11 mouse cellular contexts compared by ENCODE assay signal in genomic region chr7:24504004-24504403, GRCm38 (mm10). TPM values are rescaled to one million over a fixed set of nuclear protein-coding genes. Genes with fewer than 3 reads are reported as not detected.
A peak's percentile ranks its signal among the peaks of the same experiment; 100 is the strongest.
DNase-seq lines count a peak whose midpoint lies in the region; ATAC-seq and TF ChIP-seq lines count a peak whose summit lies in the region.
"Had no signal": no experiment of that assay in that cellular context is flagged by ENCODE, and none has a peak within 500 bp of the region (broad histone marks: within the 10 kb centered on the region; RNA-seq: fewer than 3 reads in every experiment).

No protein-coding gene starts in this region.

- no peak for TF ChIP-seq EP300 in liver, embryonic 14.5 days (IDR thresholded peaks at IDR 0.05; ENCODE audit: low read depth)

- no peak for TF ChIP-seq CTCF in liver, embryonic 14.5 days (IDR thresholded peaks at IDR 0.05; ENCODE audit: low read depth)

- no peaks in the 10 kb centered on the region for H3K36me3 ChIP-seq in intestine, embryonic 14.5 days (ENCODE audit: control insufficient read depth, insufficient read depth, low read length)
- H3K36me3 ChIP-seq in intestine, embryonic 15.5 days = no peaks in the 10 kb centered on the region
- H3K36me3 ChIP-seq in embryonic facial prominence, embryonic 12.5 days = peaks cover 8% of the 10 kb centered on the region; the same call in 1 of the 2 replicates
- no peaks in the 10 kb centered on the region for H3K36me3 ChIP-seq in liver, embryonic 14.5 days (replicated peaks; ENCODE audit: control insufficient read depth, insufficient read depth, low read depth)

- peaks cover 26% of the 10 kb centered on the region for H3K27me3 ChIP-seq in intestine, embryonic 14.5 days (replicated peaks; ENCODE audit: control insufficient read depth, insufficient read depth, low read length)
- peaks cover 26% of the 10 kb centered on the region for H3K27me3 ChIP-seq in intestine, embryonic 15.5 days (replicated peaks)
- H3K27me3 ChIP-seq in embryonic facial prominence, embryonic 12.5 days = peaks cover 30% of the 10 kb centered on the region
- H3K27me3 ChIP-seq in liver, embryonic 14.5 days (ENCODE audit: control insufficient read depth, insufficient read depth, low read length) = peaks cover 36% of the 10 kb centered on the region

- peak; percentile 33 for DNase-seq in embryo, embryonic 11 days
- DNase-seq in embryo, embryonic 9.5 days (ENCODE audit: extremely low spot score) = no peak
- DNase-seq in intestine, embryonic 14.5 days (ENCODE audit: low spot score) = no peak
- no peak for DNase-seq in liver, embryonic 14.5 days (ENCODE audit: low read depth in 3 of 3, low spot score in 3 of 3)
- no peak for DNase-seq in testis, postnatal 14 days (ENCODE audit: low spot score)
- DNase-seq in adrenal gland, postnatal 25 days = no peak
- DNase-seq: gastrocnemius, postnatal 10 days had no signal

- H3K4me1 ChIP-seq in intestine, embryonic 14.5 days (replicated peaks; ENCODE audit: control insufficient read depth, insufficient read depth, low read length) = peaks cover 24% of the 10 kb centered on the region
- peaks cover 25% of the 10 kb centered on the region for H3K4me1 ChIP-seq in intestine, embryonic 15.5 days (replicated peaks)
- H3K4me1 ChIP-seq in embryonic facial prominence, embryonic 12.5 days = peaks cover 37% of the 10 kb centered on the region
- peaks cover 0 to 10% of the 10 kb centered on the region in 2 experiments; a peak in 3 of 4 replicates for H3K4me1 ChIP-seq in liver, embryonic 14.5 days (replicated peaks; ENCODE audit: control insufficient read depth in 2 of 2, insufficient read depth in 2 of 2, low read length in 1 of 2)

- no peak overlapping the region for H3K9ac ChIP-seq in intestine, embryonic 14.5 days (ENCODE audit: low read length)
- no peak overlapping the region for H3K9ac ChIP-seq in intestine, embryonic 15.5 days
- no peak overlapping the region for H3K9ac ChIP-seq in embryonic facial prominence, embryonic 12.5 days
- no peak overlapping the region for H3K9ac ChIP-seq in liver, embryonic 14.5 days (replicated peaks)

- no peak overlapping the region for H3K27ac ChIP-seq in intestine, embryonic 14.5 days (ENCODE audit: low read depth)
- no peak overlapping the region for H3K27ac ChIP-seq in intestine, embryonic 15.5 days
- H3K27ac ChIP-seq in embryonic facial prominence, embryonic 12.5 days = no peak overlapping the region
- no peak overlapping the region for H3K27ac ChIP-seq in liver, embryonic 14.5 days

- no peak overlapping the region for H3K4me3 ChIP-seq in intestine, embryonic 14.5 days (ENCODE audit: low read depth, low read length)
- H3K4me3 ChIP-seq in intestine, embryonic 15.5 days (replicated peaks) = no peak overlapping the region
- no peak overlapping the region for H3K4me3 ChIP-seq in embryonic facial prominence, embryonic 12.5 days
- H3K4me3 ChIP-seq in liver, embryonic 14.5 days (ENCODE audit: insufficient read depth in 1 of 2, low read depth in 2 of 2, low read length in 2 of 2) = no peak overlapping the region

- peaks cover 3% of the 10 kb centered on the region; the same call in 1 of the 2 replicates for H3K9me3 ChIP-seq in intestine, embryonic 14.5 days (ENCODE audit: control insufficient read depth, low read length)
- H3K9me3 ChIP-seq in intestine, embryonic 15.5 days = no peaks in the 10 kb centered on the region
- 0 out of 2 replicates have a peak, but pooled peaks cover 3% of the 10 kb centered on the region for H3K9me3 ChIP-seq in embryonic facial prominence, embryonic 12.5 days
- H3K9me3 ChIP-seq in liver, embryonic 14.5 days (ENCODE audit: control insufficient read depth, low read length) = no peaks in the 10 kb centered on the region

- no peak for ATAC-seq in intestine, embryonic 14.5 days (replicated peaks; ENCODE audit: low FRiP score, low TSS enrichment, low read depth)
- no peak for ATAC-seq in intestine, embryonic 15.5 days
- ATAC-seq in embryonic facial prominence, embryonic 12.5 days (ENCODE audit: insufficient number of reproducible peaks, insufficient read depth, low FRiP score, low TSS enrichment) = no peak
- no peak for ATAC-seq in liver, embryonic 14.5 days (ENCODE audit: insufficient read depth)
- ATAC-seq: inflammation-experienced regulatory T-cells, adult 6 months had no signal

- H3K4me2 ChIP-seq in intestine, embryonic 14.5 days (ENCODE audit: low read length) = peak overlapping the region; percentile 6; the same call in 1 of the 2 replicates
- H3K4me2 ChIP-seq in intestine, embryonic 15.5 days (replicated peaks) = no peak overlapping the region
- H3K4me2 ChIP-seq in embryonic facial prominence, embryonic 12.5 days (replicated peaks) = peak overlapping the region; percentile 12; the same call in 1 of the 2 replicates
- peak overlapping the region; percentile 22 for H3K4me2 ChIP-seq in liver, embryonic 14.5 days (ENCODE audit: low read depth)

- 17% methylated on average over 9 of the region's 10 CpGs for WGBS in intestine, embryonic 14.5 days
- WGBS in intestine, embryonic 15.5 days = 19% methylated on average over 10 of the region's 10 CpGs
- WGBS in embryonic facial prominence, embryonic 12.5 days = 31% methylated on average over 8 of the region's 10 CpGs
- 10% methylated on average over 10 of the region's 10 CpGs for WGBS in liver, embryonic 14.5 days (ENCODE audit: insufficient replicate concordance)

RNA-seq across cellular contexts. Expression of gene Zfp428, which starts 2.8 kb away (rescaled TPM):
- polyA plus RNA-seq in intestine, embryonic 14.5 days (2014; fragmentation: Nextera tagmentation; extraction: Ambion mirVana) = 30.3 and 33.7 TPM in 2 replicates
- polyA plus RNA-seq in intestine, embryonic 15.5 days (2015; fragmentation: Nextera tagmentation; extraction: Ambion mirVana) = 32.0 and 36.6 TPM in 2 replicates
- polyA plus RNA-seq in embryonic facial prominence, embryonic 12.5 days (2016; fragmentation: Nextera tagmentation; extraction: Ambion mirVana) = 100 and 113 TPM in 2 replicates
- 3.8 and 4.0 TPM in 2 replicates for polyA plus RNA-seq in liver, embryonic 14.5 days (2012; rRNA removed)
- 2.3 TPM in 2 replicates for polyA plus RNA-seq in liver, embryonic 14.5 days (2014; fragmentation: Nextera tagmentation; extraction: Ambion mirVana)
- total RNA-seq in adrenal gland, postnatal 25 days (2021) = 6.2 and 7.0 TPM in 2 replicates

RNA-seq across cellular contexts. Expression of gene AC161166.1, which starts 8.3 kb away (rescaled TPM):
- 0.40 and 0.46 TPM in 2 replicates for polyA plus RNA-seq in intestine, embryonic 14.5 days (2014; fragmentation: Nextera tagmentation; extraction: Ambion mirVana)
- polyA plus RNA-seq in intestine, embryonic 15.5 days (2015; fragmentation: Nextera tagmentation; extraction: Ambion mirVana) = 0.14 and 0.24 TPM in 2 replicates
- polyA plus RNA-seq in embryonic facial prominence, embryonic 12.5 days (2016; fragmentation: Nextera tagmentation; extraction: Ambion mirVana) = 1.3 and 1.4 TPM in 2 replicates
- polyA plus RNA-seq in liver, embryonic 14.5 days (2012; rRNA removed) = not detected in 2 replicates
- not detected in 2 replicates for polyA plus RNA-seq in liver, embryonic 14.5 days (2014; fragmentation: Nextera tagmentation; extraction: Ambion mirVana)
- not detected in 2 replicates for total RNA-seq in adrenal gland, postnatal 25 days (2021)
- total RNA-seq: gastrocnemius, postnatal 10 days had no signal
- polyA plus RNA-seq: inflammation-experienced regulatory T-cells, adult 6 months; liver, embryonic 16.5 days had no signal

RNA-seq across cellular contexts. Expression of gene Cadm4, which starts 22.2 kb away (rescaled TPM):
- 0.64 and 1.7 TPM in 2 replicates for polyA plus RNA-seq in intestine, embryonic 14.5 days (2014; fragmentation: Nextera tagmentation; extraction: Ambion mirVana)
- 2.8 and 3.3 TPM in 2 replicates for polyA plus RNA-seq in intestine, embryonic 15.5 days (2015; fragmentation: Nextera tagmentation; extraction: Ambion mirVana)
- 7.6 and 10.7 TPM in 2 replicates for polyA plus RNA-seq in embryonic facial prominence, embryonic 12.5 days (2016; fragmentation: Nextera tagmentation; extraction: Ambion mirVana)
- polyA plus RNA-seq in liver, embryonic 14.5 days (2012; rRNA removed) = 0.43 and 0.48 TPM in 2 replicates
- polyA plus RNA-seq in liver, embryonic 14.5 days (2014; fragmentation: Nextera tagmentation; extraction: Ambion mirVana) = 0.05 TPM in 1 of 2 replicates, not detected in the other
- total RNA-seq in adrenal gland, postnatal 25 days (2021) = 2.4 and 3.8 TPM in 2 replicates
- polyA plus RNA-seq: inflammation-experienced regulatory T-cells, adult 6 months had no signal

RNA-seq across cellular contexts. Expression of gene Irgq, which starts 26.5 kb away (rescaled TPM):
- polyA plus RNA-seq in intestine, embryonic 14.5 days (2014; fragmentation: Nextera tagmentation; extraction: Ambion mirVana) = 6.3 and 7.3 TPM in 2 replicates
- polyA plus RNA-seq in intestine, embryonic 15.5 days (2015; fragmentation: Nextera tagmentation; extraction: Ambion mirVana) = 5.3 and 5.7 TPM in 2 replicates
- polyA plus RNA-seq in embryonic facial prominence, embryonic 12.5 days (2016; fragmentation: Nextera tagmentation; extraction: Ambion mirVana) = 17.6 and 18.0 TPM in 2 replicates
- polyA plus RNA-seq in liver, embryonic 14.5 days (2012; rRNA removed) = 1.7 and 1.8 TPM in 2 replicates
- polyA plus RNA-seq in liver, embryonic 14.5 days (2014; fragmentation: Nextera tagmentation; extraction: Ambion mirVana) = 1.0 and 1.6 TPM in 2 replicates
- 24.5 and 29.5 TPM in 2 replicates for total RNA-seq in adrenal gland, postnatal 25 days (2021)

RNA-seq across cellular contexts. Expression of gene Plaur, which starts 41.7 kb away (rescaled TPM):
- polyA plus RNA-seq in intestine, embryonic 14.5 days (2014; fragmentation: Nextera tagmentation; extraction: Ambion mirVana) = 10.0 and 10.7 TPM in 2 replicates
- polyA plus RNA-seq in intestine, embryonic 15.5 days (2015; fragmentation: Nextera tagmentation; extraction: Ambion mirVana) = 8.7 and 10.5 TPM in 2 replicates
- polyA plus RNA-seq in embryonic facial prominence, embryonic 12.5 days (2016; fragmentation: Nextera tagmentation; extraction: Ambion mirVana) = 1.5 and 2.0 TPM in 2 replicates
- 1.7 and 2.1 TPM in 2 replicates for polyA plus RNA-seq in liver, embryonic 14.5 days (2012; rRNA removed)
- 2.7 and 3.5 TPM in 2 replicates for polyA plus RNA-seq in liver, embryonic 14.5 days (2014; fragmentation: Nextera tagmentation; extraction: Ambion mirVana)
- total RNA-seq in adrenal gland, postnatal 25 days (2021) = 5.6 and 7.8 TPM in 2 replicates
